Mouse (Mus musculus) lung, postnatal 0 days (tissue): ENCODE measurements around the gene Gatd1.

Experiments
- CTCF ChIP-seq: IDR thresholded peaks from 2 replicates; pipeline ENCODE4 v1.5.1; 2016; ENCODE audit warnings: antibody characterized with exemption, mild to moderate bottlenecking
- EP300 ChIP-seq: IDR thresholded peaks from 2 replicates; pipeline ENCODE4 v1.6.1; 2016; ENCODE audit warnings: antibody characterized with exemption, mild to moderate bottlenecking, control low read depth

DNA sequence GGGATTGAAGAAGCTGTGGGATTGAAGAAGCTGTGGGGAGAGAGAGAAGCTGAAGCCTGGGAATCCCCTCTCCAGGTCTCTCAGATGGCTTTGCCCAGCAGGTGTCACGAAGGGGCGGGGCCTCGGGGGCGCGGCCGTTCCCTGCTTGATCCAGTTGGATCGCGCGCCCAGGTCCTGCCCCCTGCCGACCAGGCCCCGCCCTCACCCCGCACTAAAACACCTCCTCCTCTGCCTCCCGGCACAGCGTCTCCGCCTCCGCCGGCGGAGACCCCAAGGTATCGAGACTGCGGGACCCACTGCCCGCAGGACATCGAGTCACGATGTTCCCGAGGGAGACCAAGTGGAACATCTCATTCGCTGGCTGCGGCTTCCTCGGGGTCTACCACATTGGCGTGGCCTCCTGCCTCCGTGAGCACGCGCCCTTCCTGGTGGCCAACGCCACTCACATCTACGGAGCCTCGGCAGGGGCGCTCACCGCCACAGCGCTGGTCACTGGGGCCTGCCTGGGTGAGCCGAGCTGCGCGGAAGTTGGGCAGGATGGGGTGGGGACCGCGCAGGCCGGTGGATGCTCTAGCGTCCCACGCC lies 41.1 kb upstream of the Gatd1 start, which contains the start of gene Pnpla2:
- peak; percentile 32; the same call in 1 of the 2 replicates for TF ChIP-seq CTCF
- no peak for TF ChIP-seq EP300
